Mouse (Mus musculus): ENCODE results near the gene Syp. TPM values are rescaled to one million over a fixed set of nuclear protein-coding genes. Genes with fewer than 3 reads are reported as not detected.

The Syp gene
- polyA plus RNA-seq, 1 experiment, result 3.2 TPM

GRCm38 (mm10) chrX:7610536-7611258 lies 27.6 kb upstream of the Syp start:
- Histone ChIP-seq H3K27me3 (ENCODE audit: control insufficient read depth, insufficient read depth, low read length) (no peaks in the 10 kb centered on the region), H3K36me3 (ENCODE audit: control insufficient read depth, insufficient read depth, low read length) (no peaks in the 10 kb centered on the region), H3K4me1 (ENCODE audit: control insufficient read depth, insufficient read depth, insufficient read length) (no peaks in the 10 kb centered on the region), H3K4me3 (ENCODE audit: extremely low read depth, insufficient read depth, insufficient read length) (no peak overlapping the region), H3K27ac (ENCODE audit: insufficient read depth, low read length) (no peak overlapping the region)
- WGBS, result 32% methylated on average over 26 of the region's 26 CpGs
- TF ChIP-seq POLR2A (IDR thresholded peaks at IDR 0.05; ENCODE audit: low read depth, low read length) (no peak), CTCF (IDR thresholded peaks at IDR 0.05; ENCODE audit: extremely low read depth, insufficient read depth, insufficient read length, insufficient replicate concordance) (no peak)
- DNase-seq (ENCODE audit: low read depth in 1 of 2, low spot score in 2 of 2), result no peak

GRCm38 (mm10) chrX:7617889-7618551 lies 20.3 kb upstream of the Syp start:
- no peaks in the 10 kb centered on the region for H3K36me3 ChIP-seq (ENCODE audit: control insufficient read depth, insufficient read depth, low read length)
- TF ChIP-seq POLR2A (IDR thresholded peaks at IDR 0.05; ENCODE audit: low read depth, low read length) (no peak), CTCF (IDR thresholded peaks at IDR 0.05; ENCODE audit: extremely low read depth, insufficient read depth, insufficient read length, insufficient replicate concordance) (no peak)
- H3K4me3 ChIP-seq (ENCODE audit: extremely low read depth, insufficient read depth, insufficient read length), result no peak overlapping the region
- H3K27me3 ChIP-seq (ENCODE audit: control insufficient read depth, insufficient read depth, low read length), result no peaks in the 10 kb centered on the region
- DNase-seq (ENCODE audit: low read depth in 1 of 2, low spot score in 2 of 2), result peak in 1 of 2 experiments; percentile 30
- 60% methylated on average over 12 of the region's 12 CpGs for WGBS
- no peaks in the 10 kb centered on the region; the same call in 1 of the 2 replicates for H3K4me1 ChIP-seq (ENCODE audit: control insufficient read depth, insufficient read depth, insufficient read length)
- H3K27ac ChIP-seq (ENCODE audit: insufficient read depth, low read length), result no peak overlapping the region

- H3K36me3 ChIP-seq (ENCODE audit: control insufficient read depth, insufficient read depth, low read length), result no peaks in the 10 kb centered on the region
- WGBS, result 74% methylated on average over 6 of the region's 6 CpGs
- TF ChIP-seq POLR2A (IDR thresholded peaks at IDR 0.05; ENCODE audit: low read depth, low read length), result no peak
- no peak for TF ChIP-seq CTCF (IDR thresholded peaks at IDR 0.05; ENCODE audit: extremely low read depth, insufficient read depth, insufficient read length, insufficient replicate concordance)
- H3K4me1 ChIP-seq (ENCODE audit: control insufficient read depth, insufficient read depth, insufficient read length), result no peaks in the 10 kb centered on the region
- H3K4me3 ChIP-seq (ENCODE audit: extremely low read depth, insufficient read depth, insufficient read length), result no peak overlapping the region
- H3K27me3 ChIP-seq (ENCODE audit: control insufficient read depth, insufficient read depth, low read length), result no peaks in the 10 kb centered on the region
- DNase-seq (ENCODE audit: low read depth in 1 of 2, low spot score in 2 of 2), result no peak
- H3K27ac ChIP-seq (ENCODE audit: insufficient read depth, low read length), result no peak overlapping the region
These were observed 5.7 kb upstream of the Syp start for GRCm38 (mm10) chrX:7632560-7632959.

GRCm38 (mm10) chrX:7635101-7635500 lies 3.2 kb upstream of the Syp start:
- WGBS, result 64% methylated on average over 3 of the region's 3 CpGs
- Histone ChIP-seq H3K4me1 (ENCODE audit: control insufficient read depth, insufficient read depth, insufficient read length) (no peaks in the 10 kb centered on the region), H3K4me3 (ENCODE audit: extremely low read depth, insufficient read depth, insufficient read length) (no peak overlapping the region), H3K27me3 (ENCODE audit: control insufficient read depth, insufficient read depth, low read length) (no peaks in the 10 kb centered on the region), H3K36me3 (ENCODE audit: control insufficient read depth, insufficient read depth, low read length) (no peaks in the 10 kb centered on the region), H3K27ac (ENCODE audit: insufficient read depth, low read length) (no peak overlapping the region)
- TF ChIP-seq CTCF (IDR thresholded peaks at IDR 0.05; ENCODE audit: extremely low read depth, insufficient read depth, insufficient read length, insufficient replicate concordance) (no peak), POLR2A (IDR thresholded peaks at IDR 0.05; ENCODE audit: low read depth, low read length) (no peak)
- DNase-seq (ENCODE audit: low read depth in 1 of 2, low spot score in 2 of 2), result no peak

- no peak overlapping the region for H3K27ac ChIP-seq (ENCODE audit: insufficient read depth, low read length)
- TF ChIP-seq POLR2A (IDR thresholded peaks at IDR 0.05; ENCODE audit: low read depth, low read length) (no peak), CTCF (IDR thresholded peaks at IDR 0.05; ENCODE audit: extremely low read depth, insufficient read depth, insufficient read length, insufficient replicate concordance) (no peak)
- H3K27me3 ChIP-seq (ENCODE audit: control insufficient read depth, insufficient read depth, low read length), result no peaks in the 10 kb centered on the region
- no peaks in the 10 kb centered on the region for H3K4me1 ChIP-seq (ENCODE audit: control insufficient read depth, insufficient read depth, insufficient read length)
- DNase-seq (ENCODE audit: low read depth in 1 of 2, low spot score in 2 of 2), result no peak
- WGBS, result 28% methylated on average over 13 of the region's 13 CpGs
- H3K36me3 ChIP-seq (ENCODE audit: control insufficient read depth, insufficient read depth, low read length), result no peaks in the 10 kb centered on the region
- H3K4me3 ChIP-seq (ENCODE audit: extremely low read depth, insufficient read depth, insufficient read length), result no peak overlapping the region
These were observed 1.5 kb downstream of the Syp start for GRCm38 (mm10) chrX:7639536-7640325.

- no peaks in the 10 kb centered on the region for H3K27me3 ChIP-seq (ENCODE audit: control insufficient read depth, insufficient read depth, low read length)
- 47% methylated on average over 12 of the region's 12 CpGs for WGBS
- TF ChIP-seq POLR2A (IDR thresholded peaks at IDR 0.05; ENCODE audit: low read depth, low read length) (no peak), CTCF (IDR thresholded peaks at IDR 0.05; ENCODE audit: extremely low read depth, insufficient read depth, insufficient read length, insufficient replicate concordance) (no peak)
- H3K27ac ChIP-seq (ENCODE audit: insufficient read depth, low read length), result no peak overlapping the region
- H3K4me1 ChIP-seq (ENCODE audit: control insufficient read depth, insufficient read depth, insufficient read length), result no peaks in the 10 kb centered on the region
- no peak for DNase-seq (ENCODE audit: low read depth in 1 of 2, low spot score in 2 of 2)
- no peaks in the 10 kb centered on the region for H3K36me3 ChIP-seq (ENCODE audit: control insufficient read depth, insufficient read depth, low read length)
- H3K4me3 ChIP-seq (ENCODE audit: extremely low read depth, insufficient read depth, insufficient read length), result no peak overlapping the region
These were observed 2.5 kb downstream of the Syp start for GRCm38 (mm10) chrX:7640785-7641184.

Data from spleen, adult 2 months (tissue).